In genomic region chr13:116707621-116708455, GRCm38 (mm10) we compare ENCODE assay signal across 11 mouse cellular contexts.
DNase-seq lines count a peak whose midpoint lies in the region; ATAC-seq and TF ChIP-seq lines count a peak whose summit lies in the region.
"Had no signal": no experiment of that assay in that cellular context is flagged by ENCODE, and none has a peak within 500 bp of the region (broad histone marks: within the 10 kb centered on the region; RNA-seq: fewer than 3 reads in every experiment).

No protein-coding gene starts in this region.

- WGBS in heart, embryonic 13.5 days = 5% methylated on average over 20 of the region's 20 CpGs
- 10% methylated on average over 20 of the region's 20 CpGs for WGBS in heart, adult 2 months
- 3% methylated on average over 20 of the region's 20 CpGs for WGBS in limb, embryonic 12.5 days

- peak overlapping the region; percentile 50 for H3K9ac ChIP-seq in heart, embryonic 13.5 days
- no peak overlapping the region for H3K9ac ChIP-seq in heart, adult 2 months (ENCODE audit: low read depth, low read length)
- no peak overlapping the region for H3K9ac ChIP-seq in limb, embryonic 12.5 days (replicated peaks)
- H3K9ac ChIP-seq: limb, embryonic 15.5 days had no signal

- TF ChIP-seq POLR2A in heart, adult 2 months (IDR thresholded peaks at IDR 0.05; ENCODE audit: insufficient read depth, low read depth, low read length) = no peak

- peaks cover 81% of the 10 kb centered on the region for H3K27me3 ChIP-seq in heart, embryonic 13.5 days (replicated peaks)
- peaks cover 15% of the 10 kb centered on the region for H3K27me3 ChIP-seq in heart, adult 2 months (ENCODE audit: control insufficient read depth, insufficient read depth, low read length)
- H3K27me3 ChIP-seq in megakaryocyte, embryonic 14.5 days (replicated peaks) = peaks cover 65% of the 10 kb centered on the region
- H3K27me3 ChIP-seq in limb, embryonic 12.5 days = peaks cover 75% of the 10 kb centered on the region

- H3K4me1 ChIP-seq in heart, embryonic 13.5 days = peaks cover 34% of the 10 kb centered on the region
- H3K4me1 ChIP-seq in heart, adult 2 months (ENCODE audit: control insufficient read depth, insufficient read depth, low read length) = no peaks in the 10 kb centered on the region; the same call in 1 of the 2 replicates
- H3K4me1 ChIP-seq in megakaryocyte, embryonic 14.5 days = peaks cover 24% of the 10 kb centered on the region
- peaks cover 24% of the 10 kb centered on the region for H3K4me1 ChIP-seq in limb, embryonic 12.5 days (replicated peaks)

- no peaks in the 10 kb centered on the region for H3K79me2 ChIP-seq in heart, adult 2 months (replicated peaks; ENCODE audit: control insufficient read depth, insufficient read depth, low read length)

- no peak overlapping the region; the same call in 1 of the 2 replicates for H3K27ac ChIP-seq in heart, embryonic 13.5 days (replicated peaks)
- H3K27ac ChIP-seq in heart, adult 2 months = no peak overlapping the region
- H3K27ac ChIP-seq in limb, embryonic 12.5 days = no peak overlapping the region
- H3K27ac ChIP-seq: limb, embryonic 15.5 days had no signal

- H3K9me3 ChIP-seq in heart, embryonic 13.5 days = no peaks in the 10 kb centered on the region
- no peaks in the 10 kb centered on the region for H3K9me3 ChIP-seq in megakaryocyte, embryonic 14.5 days
- H3K9me3 ChIP-seq in limb, embryonic 12.5 days = no peaks in the 10 kb centered on the region
- H3K9me3 ChIP-seq: limb, embryonic 15.5 days had no signal

- no peak for DNase-seq in heart, adult 2 months
- no peak for DNase-seq in thymus, postnatal 25 days
- DNase-seq in right cerebral cortex, postnatal 25 days = no peak
- DNase-seq in urinary bladder, postnatal 10 days (ENCODE audit: low spot score) = no peak
- DNase-seq: cerebellum, adult 9-11 months; thymus, postnatal 14 days had no signal

- ATAC-seq in heart, embryonic 13.5 days (ENCODE audit: extremely low read depth, insufficient number of reproducible peaks, low FRiP score, low TSS enrichment) = no peak
- no peak for ATAC-seq in megakaryocyte, adult 5-6 weeks (ENCODE audit: poor library complexity, severe bottlenecking)
- no peak for ATAC-seq in limb, embryonic 12.5 days (ENCODE audit: insufficient number of reproducible peaks, insufficient read depth, low FRiP score, low TSS enrichment, low read depth)

- intact Hi-C loops in heart, adult 2 months (cut with DNase I) = no loop called here

- H3K4me3 ChIP-seq in heart, embryonic 13.5 days = peak overlapping the region; percentile 38
- no peak overlapping the region for H3K4me3 ChIP-seq in heart, adult 2 months
- peak overlapping the region; percentile 19 for H3K4me3 ChIP-seq in megakaryocyte, embryonic 14.5 days (replicated peaks)
- peak overlapping the region; percentile 25 for H3K4me3 ChIP-seq in limb, embryonic 12.5 days (replicated peaks)
- H3K4me3 ChIP-seq: limb, embryonic 15.5 days had no signal

- H3K4me2 ChIP-seq in heart, embryonic 13.5 days = peak overlapping the region; percentile 64
- peak overlapping the region; percentile 49 for H3K4me2 ChIP-seq in limb, embryonic 12.5 days
- H3K4me2 ChIP-seq: limb, embryonic 15.5 days had no signal

- no peak for TF ChIP-seq CTCF in heart, adult 2 months (IDR thresholded peaks at IDR 0.05)

- no peaks in the 10 kb centered on the region for H3K36me3 ChIP-seq in heart, embryonic 13.5 days
- no peaks in the 10 kb centered on the region for H3K36me3 ChIP-seq in heart, adult 2 months (ENCODE audit: control insufficient read depth, insufficient read depth, low read length)
- no peaks in the 10 kb centered on the region for H3K36me3 ChIP-seq in megakaryocyte, embryonic 14.5 days (replicated peaks; ENCODE audit: low read length)
- no peaks in the 10 kb centered on the region for H3K36me3 ChIP-seq in limb, embryonic 12.5 days
- H3K36me3 ChIP-seq: limb, embryonic 15.5 days had no signal

- no peak for TF ChIP-seq EP300 in heart, adult 2 months (IDR thresholded peaks at IDR 0.05; ENCODE audit: insufficient read depth, low read depth, low read length)
